Mouse (Mus musculus) thymus, postnatal 0 days (tissue): ENCODE data around the gene Hsdl2. TPM values are rescaled to one million over a fixed set of nuclear protein-coding genes. Genes with fewer than 3 reads are reported as not detected.

Source experiments
- polyA plus RNA-seq: library from polyadenylated mRNA; unstranded; fragments of >200 nt; fragmentation: Nextera tagmentation; extraction: Ambion mirVana; gene quantifications from 2 replicates; pipeline ENCODE4 v1.2.1, GENCODE M21; 2015

Hsdl2 gene
- polyA plus RNA-seq, 1 experiment from 2014 or later: 60.0 TPM

Other genes starting within 250 kb of the Hsdl2 start
- gene Susd1, start 142.9 kb upstream of the Hsdl2 start, polyA plus RNA-seq: 8.4 and 11.4 TPM in 2 replicates
- 61.3 and 64.5 TPM in 2 replicates for gene Ptbp3, start 32.2 kb upstream of the Hsdl2 start, polyA plus RNA-seq
- 12.0 and 13.7 TPM in 2 replicates for gene E130308A19Rik, start 44.6 kb downstream of the Hsdl2 start, polyA plus RNA-seq
- gene Inip, start 220.0 kb downstream of the Hsdl2 start, polyA plus RNA-seq: 83.7 and 93.0 TPM in 2 replicates
- gene Snx30, start 224.3 kb downstream of the Hsdl2 start, polyA plus RNA-seq: 14.5 and 16.8 TPM in 2 replicates